ENCODE assay signal across 8 mouse cellular contexts in the genomic region with DNA sequence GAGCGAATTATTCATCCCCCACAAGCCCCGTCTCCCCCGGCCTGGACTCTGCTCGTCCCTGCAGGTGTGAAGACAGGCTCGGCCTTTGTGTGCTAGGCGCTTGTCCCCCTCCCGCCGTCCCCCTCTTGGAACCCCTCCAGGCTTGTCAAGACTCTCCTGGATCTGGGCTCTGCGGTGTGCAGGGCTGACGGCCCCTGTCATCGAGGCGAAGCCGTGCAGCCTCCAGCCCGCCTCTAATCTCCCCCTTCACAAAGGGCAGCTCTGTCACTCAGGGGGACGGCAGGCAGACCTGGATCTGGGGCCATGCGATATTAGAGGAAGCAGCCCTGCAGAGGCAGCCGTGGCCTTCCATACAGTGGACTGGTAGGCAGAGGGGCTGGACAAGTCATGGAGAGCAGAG. TPM values are rescaled to one million over a fixed set of nuclear protein-coding genes. Genes with fewer than 3 reads are reported as not detected.
DNase-seq lines count a peak whose midpoint lies in the region; ATAC-seq and TF ChIP-seq lines count a peak whose summit lies in the region.

No protein-coding gene starts in this region.

- peak; percentile 83 for ATAC-seq in heart, embryonic 15.5 days (replicated peaks; ENCODE audit: insufficient number of reproducible peaks, insufficient read depth, low FRiP score, low read depth)
- ATAC-seq in megakaryocyte-erythroid progenitor cell, adult 5-6 weeks (replicated peaks; ENCODE audit: low FRiP score, low TSS enrichment, poor library complexity, severe bottlenecking) = peak; percentile 62

- intact Hi-C loops in gastrocnemius, postnatal 14 days (cut with DNase I; ENCODE audit: low total_unique reads) = no loop called here

- TF ChIP-seq CTCF in brain, embryonic 14.5 days (IDR thresholded peaks at IDR 0.05; ENCODE audit: borderline replicate concordance, extremely low read depth, insufficient read depth, insufficient read length) = no peak

- peak overlapping the region; percentile 8 for H3K9ac ChIP-seq in heart, embryonic 15.5 days

- WGBS in heart, embryonic 10.5 days = 4% methylated on average over 17 of the region's 17 CpGs
- WGBS in heart, embryonic 15.5 days = 8% methylated on average over 17 of the region's 17 CpGs

- peaks cover 36% of the 10 kb centered on the region for H3K4me1 ChIP-seq in heart, embryonic 10.5 days
- peaks cover 32% of the 10 kb centered on the region for H3K4me1 ChIP-seq in heart, embryonic 15.5 days (replicated peaks)

- peak overlapping the region; percentile 49 for H3K27ac ChIP-seq in heart, embryonic 10.5 days
- H3K27ac ChIP-seq in heart, embryonic 15.5 days = no peak overlapping the region

- peak overlapping the region; percentile 58 for H3K4me2 ChIP-seq in heart, embryonic 15.5 days

- DNase-seq in heart, embryonic 10.5 days (ENCODE audit: low spot score) = peak; percentile 86
- DNase-seq in heart, adult 18-20 months = no peak
- DNase-seq in brain, embryonic 14.5 days (ENCODE audit: low read depth) = peak; percentile 89
- no peak for DNase-seq in left cerebral cortex, adult 8-10 months (ENCODE audit: low spot score in 2 of 2)
- DNase-seq in gastrocnemius, postnatal 14 days = no peak
- DNase-seq in cerebellum, postnatal 36 days = no peak

- H3K4me3 ChIP-seq in heart, embryonic 10.5 days = peak overlapping the region; percentile 46
- H3K4me3 ChIP-seq in heart, embryonic 15.5 days = peak overlapping the region; percentile 19

- H3K27me3 ChIP-seq in heart, embryonic 10.5 days (ENCODE audit: insufficient read depth, poor library complexity, severe bottlenecking) = peaks cover 67% of the 10 kb centered on the region
- peaks cover 79% of the 10 kb centered on the region for H3K27me3 ChIP-seq in heart, embryonic 15.5 days

- no peaks in the 10 kb centered on the region for H3K36me3 ChIP-seq in heart, embryonic 10.5 days
- no peaks in the 10 kb centered on the region for H3K36me3 ChIP-seq in heart, embryonic 15.5 days

- no peaks in the 10 kb centered on the region; the same call in 1 of the 2 replicates for H3K9me3 ChIP-seq in heart, embryonic 10.5 days
- H3K9me3 ChIP-seq in heart, embryonic 15.5 days (replicated peaks) = no peaks in the 10 kb centered on the region

- no peak for TF ChIP-seq POLR2A in brain, embryonic 14.5 days (IDR thresholded peaks at IDR 0.05; ENCODE audit: borderline replicate concordance, extremely low read depth, insufficient read depth, insufficient read length, poor library complexity, severe bottlenecking)

RNA-seq across cellular contexts. Expression of gene Rpn1, which starts 47.8 kb away (rescaled TPM):
- 268 and 346 TPM in 2 replicates for polyA plus RNA-seq in heart, embryonic 10.5 days (2016; fragmentation: Nextera tagmentation; extraction: Ambion mirVana)
- total RNA-seq in heart, adult 18-20 months (2021) = 100 to 1,000 TPM; 104 to 108 TPM
- polyA plus RNA-seq in brain, embryonic 14.5 days (2012; rRNA removed) = 215 and 219 TPM in 2 replicates
- polyA plus RNA-seq in heart, embryonic 15.5 days (2015; fragmentation: Nextera tagmentation; extraction: Ambion mirVana) = 166 and 209 TPM in 2 replicates
- 123 and 137 TPM in 2 replicates for total RNA-seq in megakaryocyte-erythroid progenitor cell, adult 5-6 weeks (2014; fragmentation: Nextera tagmentation)
- total RNA-seq in megakaryocyte-erythroid progenitor cell, adult 5-6 weeks (2017) = 183 and 205 TPM in 2 replicates
- 100 to 1,000 TPM; 166 to 188 (median 171) TPM for total RNA-seq in left cerebral cortex, adult 8-10 months (2022)
- total RNA-seq in gastrocnemius, postnatal 14 days (2021) = 10 to 100 TPM; 65.9 to 75.8 TPM

Comparison
In these comparisons a context has a peak if more than half of its experiments do, and no peak if none do; other contexts are left out.
1. DNase-seq: peak in heart, embryonic 10.5 days (single experiment) and brain, embryonic 14.5 days (single experiment); none in heart, adult 18-20 months (0 of 2), left cerebral cortex, adult 8-10 months (0 of 2), gastrocnemius, postnatal 14 days (single experiment) and cerebellum, postnatal 36 days (0 of 2).